Mouse (Mus musculus) telencephalon, adult 2 months (tissue): ENCODE measurements at regions not wholly inside any gene's neighbourhood (a gene's known extent, or its start where the extent isn't known, plus 50 kb on each side); places are given as distances from the start of the nearest gene placed in this dataset.

Source experiments
- DNase-seq: peaks from one replicate; pipeline ENCODE4 v3.0.0-alpha.2; 2011; ENCODE audit warnings: low read depth, low spot score

GRCm38 (mm10) chr4:67662122-67662521, 834.7 kb downstream of the Tlr4 start:
- no peak for DNase-seq

- DNase-seq = no peak
These were observed 846.6 kb downstream of the Tlr4 start for GRCm38 (mm10) chr4:67673961-67674360.

GRCm38 (mm10) chr4:67677589-67677988, 850.2 kb downstream of the Tlr4 start:
- no peak for DNase-seq

- DNase-seq = no peak
These were observed 871.1 kb downstream of the Tlr4 start for GRCm38 (mm10) chr4:67698438-67698837.
